Mouse (Mus musculus): ENCODE measurements around the gene Armcx3. TPM values are rescaled to one million over a fixed set of nuclear protein-coding genes. Genes with fewer than 3 reads are reported as not detected.
"Not testable (repeated sequence)": the region's sequence is repeated elsewhere in the genome, so short reads cannot be mapped to it uniquely, and the experiment has no call there.

Gene Armcx3
- polyA plus RNA-seq (2015; fragmentation: Nextera tagmentation; extraction: Ambion mirVana) = 99.4 and 110 TPM in 2 replicates

GRCm38 (mm10) chrX:134756434-134757292 lies at the start of gene Armcx3:
Gene Armcx3, plus strand, starts transcription at chrX:134756595.
- Histone ChIP-seq H3K4me3 (ENCODE audit: low read length) (peak within 1 kb of the TSS; percentile 66), H3K27me3 (replicated peaks; ENCODE audit: control insufficient read depth, insufficient read depth, low read length) (no peaks in the 10 kb centered on the region), H3K36me3 (ENCODE audit: control insufficient read depth, insufficient read depth, low read length) (no peaks in the 10 kb centered on the region), H3K9ac (ENCODE audit: low read depth, low read length) (peak within 1 kb of the TSS; percentile 73), H3K27ac (ENCODE audit: low read depth, low read length) (peak within 1 kb of the TSS; percentile 76), H3K4me1 (ENCODE audit: control insufficient read depth, insufficient read depth, low read depth, low read length) (no peaks in the 10 kb centered on the region; the same call in 1 of the 2 replicates), H3K4me2 (ENCODE audit: low read length) (peak within 1 kb of the TSS; percentile 57), H3K9me3 (ENCODE audit: control insufficient read depth, low read length) (no peaks in the 10 kb centered on the region)
- 24% methylated on average over 46 of the region's 46 CpGs for WGBS
- peak; percentile 92 for ATAC-seq

- 20% methylated on average over 3 of the region's 3 CpGs for WGBS
- Histone ChIP-seq H3K4me1 (ENCODE audit: control insufficient read depth, insufficient read depth, low read depth, low read length) (no peaks in the 10 kb centered on the region), H3K27ac (ENCODE audit: low read depth, low read length) (no peak overlapping the region), H3K4me3 (ENCODE audit: low read length) (no peak overlapping the region), H3K9me3 (ENCODE audit: control insufficient read depth, low read length) (no peaks in the 10 kb centered on the region), H3K9ac (ENCODE audit: low read depth, low read length) (no peak overlapping the region), H3K36me3 (ENCODE audit: control insufficient read depth, insufficient read depth, low read length) (peaks cover 4% of the 10 kb centered on the region; the same call in 1 of the 2 replicates), H3K4me2 (ENCODE audit: low read length) (no peak overlapping the region), H3K27me3 (replicated peaks; ENCODE audit: control insufficient read depth, insufficient read depth, low read length) (no peaks in the 10 kb centered on the region)
- ATAC-seq = no peak
These were observed 39.5 kb upstream of the Armcx3 start for GRCm38 (mm10) chrX:134716863-134717262.

- H3K27ac ChIP-seq (ENCODE audit: low read depth, low read length) = peak within 1 kb of the TSS; percentile 92
- H3K4me3 ChIP-seq (ENCODE audit: low read length) = peak within 1 kb of the TSS; percentile 54
- H3K27me3 ChIP-seq (replicated peaks; ENCODE audit: control insufficient read depth, insufficient read depth, low read length) = no peaks in the 10 kb centered on the region
- peak; percentile 97 for ATAC-seq
- no peaks in the 10 kb centered on the region for H3K4me1 ChIP-seq (ENCODE audit: control insufficient read depth, insufficient read depth, low read depth, low read length)
- peak within 1 kb of the TSS; percentile 57 for H3K4me2 ChIP-seq (ENCODE audit: low read length)
- peak within 1 kb of the TSS; percentile 75 for H3K9ac ChIP-seq (ENCODE audit: low read depth, low read length)
- peaks cover 4% of the 10 kb centered on the region; the same call in 1 of the 2 replicates for H3K36me3 ChIP-seq (ENCODE audit: control insufficient read depth, insufficient read depth, low read length)
- no peaks in the 10 kb centered on the region for H3K9me3 ChIP-seq (ENCODE audit: control insufficient read depth, low read length)
- WGBS = 12% methylated on average over 16 of the region's 16 CpGs
These were observed 38.6 kb upstream of the Armcx3 start, which contains the start of gene Armcx1 for GRCm38 (mm10) chrX:134717752-134718308. Gene Armcx1, plus strand, starts transcription at chrX:134717963.

GRCm38 (mm10) chrX:134718524-134718923 lies 37.9 kb upstream of the Armcx3 start:
- peak; percentile 87 for ATAC-seq
- Histone ChIP-seq H3K4me2 (ENCODE audit: low read length) (peak overlapping the region; percentile 57), H3K27me3 (replicated peaks; ENCODE audit: control insufficient read depth, insufficient read depth, low read length) (no peaks in the 10 kb centered on the region), H3K9ac (ENCODE audit: low read depth, low read length) (peak overlapping the region; percentile 75), H3K4me1 (ENCODE audit: control insufficient read depth, insufficient read depth, low read depth, low read length) (no peaks in the 10 kb centered on the region), H3K36me3 (ENCODE audit: control insufficient read depth, insufficient read depth, low read length) (peaks cover 4% of the 10 kb centered on the region; the same call in 1 of the 2 replicates), H3K27ac (ENCODE audit: low read depth, low read length) (peak overlapping the region; percentile 92), H3K9me3 (ENCODE audit: control insufficient read depth, low read length) (no peaks in the 10 kb centered on the region), H3K4me3 (ENCODE audit: low read length) (peak overlapping the region; percentile 54)
- WGBS = 30% methylated on average over 14 of the region's 14 CpGs

- not testable (repeated sequence) for H3K4me1 ChIP-seq (ENCODE audit: control insufficient read depth, insufficient read depth, low read depth, low read length); H3K36me3 ChIP-seq (ENCODE audit: control insufficient read depth, insufficient read depth, low read length); H3K4me3 ChIP-seq (ENCODE audit: low read length); H3K27ac ChIP-seq (ENCODE audit: low read depth, low read length); H3K27me3 ChIP-seq (replicated peaks; ENCODE audit: control insufficient read depth, insufficient read depth, low read length); H3K9me3 ChIP-seq (ENCODE audit: control insufficient read depth, low read length); H3K4me2 ChIP-seq (ENCODE audit: low read length); H3K9ac ChIP-seq (ENCODE audit: low read depth, low read length); ATAC-seq
- 23% methylated on average over 2 of the region's 2 CpGs for WGBS
These were observed 32.6 kb upstream of the Armcx3 start for GRCm38 (mm10) chrX:134723762-134724161.

- H3K27ac ChIP-seq (ENCODE audit: low read depth, low read length) = no peak overlapping the region
These were observed 26.6 kb upstream of the Armcx3 start for GRCm38 (mm10) chrX:134729778-134730177.

GRCm38 (mm10) chrX:134737796-134738195 lies 18.6 kb upstream of the Armcx3 start:
- H3K36me3 ChIP-seq (ENCODE audit: control insufficient read depth, insufficient read depth, low read length) = no peaks in the 10 kb centered on the region
- H3K27me3 ChIP-seq (replicated peaks; ENCODE audit: control insufficient read depth, insufficient read depth, low read length) = no peaks in the 10 kb centered on the region; the same call in none of the 2 replicates
- no peaks in the 10 kb centered on the region for H3K9me3 ChIP-seq (ENCODE audit: control insufficient read depth, low read length)
- WGBS = 96% methylated on average over 1 of the region's 1 CpGs
- no peak overlapping the region for H3K4me3 ChIP-seq (ENCODE audit: low read length)
- H3K27ac ChIP-seq (ENCODE audit: low read depth, low read length) = no peak overlapping the region
- H3K9ac ChIP-seq (ENCODE audit: low read depth, low read length) = no peak overlapping the region
- H3K4me2 ChIP-seq (ENCODE audit: low read length) = no peak overlapping the region
- H3K4me1 ChIP-seq (ENCODE audit: control insufficient read depth, insufficient read depth, low read depth, low read length) = no peaks in the 10 kb centered on the region
- no peak for ATAC-seq

More at GRCm38 (mm10) chrX:134729778-134730177, 26.6 kb upstream of the Armcx3 start:
- Histone ChIP-seq H3K9me3 (ENCODE audit: control insufficient read depth, low read length) (no peaks in the 10 kb centered on the region), H3K4me3 (ENCODE audit: low read length) (no peak overlapping the region), H3K36me3 (ENCODE audit: control insufficient read depth, insufficient read depth, low read length) (no peaks in the 10 kb centered on the region), H3K4me1 (ENCODE audit: control insufficient read depth, insufficient read depth, low read depth, low read length) (no peaks in the 10 kb centered on the region), H3K27me3 (replicated peaks; ENCODE audit: control insufficient read depth, insufficient read depth, low read length) (no peaks in the 10 kb centered on the region), H3K9ac (ENCODE audit: low read depth, low read length) (no peak overlapping the region), H3K4me2 (ENCODE audit: low read length) (no peak overlapping the region)
- ATAC-seq = no peak
- WGBS = 47% methylated on average over 4 of the region's 4 CpGs

- H3K4me1 ChIP-seq (ENCODE audit: control insufficient read depth, insufficient read depth, low read depth, low read length) = no peaks in the 10 kb centered on the region
- H3K9me3 ChIP-seq (ENCODE audit: control insufficient read depth, low read length) = no peaks in the 10 kb centered on the region
- no peak overlapping the region for H3K27ac ChIP-seq (ENCODE audit: low read depth, low read length)
- H3K4me2 ChIP-seq (ENCODE audit: low read length) = no peak overlapping the region
- no peak overlapping the region for H3K9ac ChIP-seq (ENCODE audit: low read depth, low read length)
- WGBS = 74% methylated on average over 4 of the region's 4 CpGs
- no peaks in the 10 kb centered on the region for H3K36me3 ChIP-seq (ENCODE audit: control insufficient read depth, insufficient read depth, low read length)
- no peak overlapping the region for H3K4me3 ChIP-seq (ENCODE audit: low read length)
- no peaks in the 10 kb centered on the region; the same call in none of the 2 replicates for H3K27me3 ChIP-seq (replicated peaks; ENCODE audit: control insufficient read depth, insufficient read depth, low read length)
- no peak for ATAC-seq
These were observed 17.2 kb upstream of the Armcx3 start for GRCm38 (mm10) chrX:134739160-134739559.

- no peak for ATAC-seq
- H3K27ac ChIP-seq (ENCODE audit: low read depth, low read length) = no peak overlapping the region
- no peaks in the 10 kb centered on the region for H3K9me3 ChIP-seq (ENCODE audit: control insufficient read depth, low read length)
- H3K27me3 ChIP-seq (replicated peaks; ENCODE audit: control insufficient read depth, insufficient read depth, low read length) = no peaks in the 10 kb centered on the region; the same call in 1 of the 2 replicates
- no peak overlapping the region for H3K4me3 ChIP-seq (ENCODE audit: low read length)
- no peak overlapping the region for H3K4me2 ChIP-seq (ENCODE audit: low read length)
- no peak overlapping the region for H3K9ac ChIP-seq (ENCODE audit: low read depth, low read length)
- H3K4me1 ChIP-seq (ENCODE audit: control insufficient read depth, insufficient read depth, low read depth, low read length) = no peaks in the 10 kb centered on the region
- no peaks in the 10 kb centered on the region for H3K36me3 ChIP-seq (ENCODE audit: control insufficient read depth, insufficient read depth, low read length)
- 74% methylated on average over 5 of the region's 5 CpGs for WGBS
These were observed 14.5 kb upstream of the Armcx3 start for GRCm38 (mm10) chrX:134741862-134742261.
